Mouse (Mus musculus) forebrain, embryonic 15.5 days (tissue): ENCODE results near the gene Cyp2b9. TPM values are rescaled to one million over a fixed set of nuclear protein-coding genes. Genes with fewer than 3 reads are reported as not detected.
"Not testable (repeated sequence)": the region's sequence is repeated elsewhere in the genome, so short reads cannot be mapped to it uniquely, and the experiment has no call there.

ENCODE experiments used
- ATAC-seq: fragments of 200-750 bp; cut with Nextera tagmentation; replicated peaks from 2 replicates; pipeline ENCODE4 v1.8.0; 2017; ENCODE audit warnings: mild to moderate bottlenecking, moderate TSS enrichment, moderate library complexity
- H3K27ac ChIP-seq: fragments of 300-500 bp; sonication (generic); replicated peaks from 2 replicates; pipeline ENCODE4 v1.5.1; 2015; ENCODE audit warnings: mild to moderate bottlenecking, inconsistent platforms
- H3K27me3 ChIP-seq: fragments of 300-500 bp; sonication (generic); 2 replicates; pipeline ENCODE4 v1.6.1; 2015; ENCODE audit warnings: inconsistent platforms
- H3K36me3 ChIP-seq: fragments of 300-500 bp; sonication (generic); 2 replicates; pipeline ENCODE4 v1.6.1; 2015; ENCODE audit warnings: mild to moderate bottlenecking, inconsistent platforms
- H3K4me1 ChIP-seq: fragments of 300-500 bp; sonication (generic); 2 replicates; pipeline ENCODE4 v1.6.1; 2015; ENCODE audit warnings: inconsistent platforms
- H3K4me2 ChIP-seq: fragments of 300-500 bp; sonication (generic); replicated peaks from 2 replicates; pipeline ENCODE4 v1.6.1; 2015; ENCODE audit warnings: mild to moderate bottlenecking, inconsistent platforms
- H3K4me3 ChIP-seq: fragments of 300-500 bp; sonication (generic); 2 replicates; pipeline ENCODE4 v1.5.1; 2015; ENCODE audit warnings: mild to moderate bottlenecking, inconsistent platforms
- H3K9ac ChIP-seq: fragments of 300-500 bp; sonication (generic); replicated peaks from 2 replicates; pipeline ENCODE4 v1.6.1; 2015; ENCODE audit warnings: mild to moderate bottlenecking, inconsistent platforms
- H3K9me3 ChIP-seq: fragments of 300-500 bp; sonication (generic); 2 replicates; pipeline ENCODE4 v1.6.1; 2016; ENCODE audit warnings: inconsistent platforms
- WGBS: fragments of 180-500 bp; shearing (Covaris S2); methylation state at CpG from one replicate; pipeline ENCODE4 v1.1.7; 2015; ENCODE audit warnings: mixed read lengths; 5-methylcytosine and 5-hydroxymethylcytosine counted together
- polyA plus RNA-seq: library from polyadenylated mRNA; unstranded; fragments of >200 nt; fragmentation: Nextera tagmentation; extraction: Ambion mirVana; gene quantifications from 2 replicates; pipeline ENCODE4 v1.2.1, GENCODE M21; 2015

Cyp2b9 gene
- not detected in 2 replicates for polyA plus RNA-seq

DNA sequence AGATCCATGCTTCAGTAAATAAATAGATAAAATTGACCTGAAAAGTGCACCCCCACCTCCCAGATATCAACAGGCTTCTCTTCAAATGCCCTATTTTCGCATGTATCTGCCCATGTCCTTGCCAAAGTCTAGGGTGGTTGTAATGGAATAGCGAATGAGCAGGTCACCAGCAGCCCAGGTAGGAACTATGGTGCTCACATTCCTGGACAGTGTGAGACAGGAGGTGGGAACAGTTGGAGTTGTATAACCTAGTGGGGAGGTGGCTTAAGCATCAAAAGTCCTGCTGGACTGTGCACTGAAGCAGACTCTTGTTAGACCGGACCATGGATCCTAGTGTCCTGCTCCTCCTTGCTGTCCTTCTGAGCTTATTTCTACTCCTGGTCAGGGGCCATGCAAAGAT lies at the start of gene Cyp2b9:
TSS of gene Cyp2b9 (plus strand) at position 301 of the 400 bp plus-strand sequence.
- ATAC-seq, H3K9me3 ChIP-seq, H3K36me3 ChIP-seq, H3K4me3 ChIP-seq, H3K27me3 ChIP-seq, H3K4me2 ChIP-seq, H3K27ac ChIP-seq, H3K4me1 ChIP-seq, H3K9ac ChIP-seq: not testable (repeated sequence)
- WGBS = 83% methylated on average over 3 of the region's 3 CpGs

GRCm38 (mm10) chr7:26139623-26140022 lies 33.6 kb upstream of the Cyp2b9 start:
- not testable (repeated sequence) for H3K4me1 ChIP-seq, H3K4me3 ChIP-seq, ATAC-seq, H3K9ac ChIP-seq, H3K36me3 ChIP-seq, H3K27me3 ChIP-seq, H3K9me3 ChIP-seq, H3K4me2 ChIP-seq, H3K27ac ChIP-seq
- no CpG with 5 or more reads among the region's 2 CpGs for WGBS

DNA sequence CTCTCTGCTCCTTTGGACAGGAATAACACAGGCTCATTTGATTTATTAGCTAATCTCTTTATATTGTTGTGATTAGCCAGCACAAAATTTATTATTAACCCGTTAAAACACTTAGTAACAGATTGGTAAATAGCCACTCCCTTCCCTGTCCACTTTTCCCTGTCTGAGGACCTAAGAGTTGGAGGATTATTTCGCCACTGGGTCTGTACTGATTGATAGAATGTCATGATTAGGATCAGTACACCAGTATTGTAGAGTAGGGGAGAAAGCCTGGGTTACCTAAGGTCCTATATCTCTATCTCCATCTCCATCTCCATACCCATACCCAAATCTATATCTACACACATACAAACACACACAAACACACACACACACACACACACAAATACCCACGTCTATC lies 29.6 kb upstream of the Cyp2b9 start:
- not testable (repeated sequence) for ATAC-seq, H3K36me3 ChIP-seq, H3K27me3 ChIP-seq, H3K27ac ChIP-seq, H3K4me2 ChIP-seq, H3K9ac ChIP-seq, H3K4me3 ChIP-seq, H3K9me3 ChIP-seq, H3K4me1 ChIP-seq
- WGBS = 83% methylated on average over 1 of the region's 3 CpGs

DNA sequence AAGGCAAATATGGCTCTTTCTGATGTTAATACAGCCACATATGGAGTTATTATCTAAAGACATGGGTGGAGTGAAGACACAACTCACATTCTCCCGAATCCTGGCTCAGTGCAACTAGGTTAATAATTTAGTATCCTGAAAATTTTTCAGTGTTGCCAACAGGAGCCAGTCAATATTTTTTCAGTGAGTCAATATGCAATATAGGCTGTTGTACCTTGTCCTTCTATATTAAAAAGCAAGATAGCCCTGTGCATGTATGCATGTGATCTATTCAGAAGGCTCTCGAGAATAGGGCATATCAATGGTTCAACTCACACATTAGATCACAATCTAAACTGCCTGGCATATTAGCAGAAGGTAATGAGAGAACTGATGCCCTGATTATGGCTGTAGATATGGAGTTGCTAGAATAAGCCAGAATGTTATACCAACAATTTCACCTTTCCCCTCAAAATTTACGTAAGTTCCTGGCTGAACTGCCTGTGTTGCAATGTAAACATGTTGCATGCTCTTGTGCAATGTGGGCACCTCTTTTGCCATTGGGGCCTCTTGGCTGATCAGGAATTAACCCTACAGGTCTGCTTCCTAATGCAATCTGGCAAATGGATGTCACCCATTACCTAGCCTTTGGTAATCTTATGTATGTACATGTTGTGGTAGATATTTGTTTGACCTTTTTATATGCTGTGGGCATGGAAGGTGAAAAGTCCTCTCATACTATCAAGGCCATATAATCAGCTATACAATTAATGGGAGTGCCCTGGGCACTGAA lies 4.3 kb upstream of the Cyp2b9 start:
- H3K27me3 ChIP-seq, H3K4me1 ChIP-seq, H3K4me2 ChIP-seq, H3K9ac ChIP-seq, H3K4me3 ChIP-seq, H3K27ac ChIP-seq, ATAC-seq, H3K9me3 ChIP-seq, H3K36me3 ChIP-seq: not testable (repeated sequence)
- 83% methylated on average over 3 of the region's 3 CpGs for WGBS

- no peak for ATAC-seq
- Histone ChIP-seq H3K9ac (no peak overlapping the region), H3K4me1 (no peaks in the 10 kb centered on the region), H3K27me3 (no peaks in the 10 kb centered on the region), H3K4me3 (no peak overlapping the region), H3K27ac (no peak overlapping the region), H3K9me3 (peaks cover 20% of the 10 kb centered on the region), H3K4me2 (no peak overlapping the region), H3K36me3 (no peaks in the 10 kb centered on the region)
- WGBS = 25% methylated on average over 2 of the region's 2 CpGs
These were observed 27.9 kb downstream of the Cyp2b9 start for GRCm38 (mm10) chr7:26201083-26201482.

DNA sequence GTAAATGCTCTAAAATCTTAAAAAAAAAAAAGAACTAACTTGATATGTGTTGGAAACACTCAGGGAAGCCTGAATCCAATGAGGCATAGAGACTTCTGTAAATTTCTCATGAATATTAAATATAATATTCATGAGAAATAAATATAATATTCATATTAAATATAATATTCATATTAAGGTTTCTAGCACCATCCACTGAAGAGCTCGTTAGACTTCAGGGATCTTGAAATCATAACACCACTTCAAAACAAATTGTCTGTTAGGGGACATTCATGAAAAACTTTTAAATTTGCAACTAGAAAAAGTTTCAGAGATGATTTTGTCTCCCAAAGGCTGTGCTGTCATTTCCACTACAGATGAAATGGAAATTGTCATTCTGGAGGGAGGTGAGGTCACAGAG lies 86.8 kb downstream of the Cyp2b9 start, which contains the start of gene Vmn1r184:
TSS of gene Vmn1r184 (plus strand) at position 301 of the 400 bp plus-strand sequence.
- not testable (repeated sequence) for H3K9me3 ChIP-seq, H3K36me3 ChIP-seq

More for the DNA sequence above, 86.8 kb downstream of the Cyp2b9 start, which contains the start of gene Vmn1r184:
- H3K9ac ChIP-seq, H3K4me3 ChIP-seq, H3K27ac ChIP-seq, ATAC-seq, H3K27me3 ChIP-seq, H3K4me2 ChIP-seq, H3K4me1 ChIP-seq: not testable (repeated sequence)
- 68% methylated on average over 1 of the region's 1 CpGs for WGBS

Other genes starting within 250 kb of the Cyp2b9 start
- gene Cyp2b13, start 111.9 kb upstream of the Cyp2b9 start, polyA plus RNA-seq = not detected in 2 replicates
- not detected in 2 replicates for gene Vmn1r184, start 86.9 kb downstream of the Cyp2b9 start, polyA plus RNA-seq
- not detected in 2 replicates for gene Cyp2a4, start 133.8 kb downstream of the Cyp2b9 start, polyA plus RNA-seq
- gene Nlrp9c, start 230.3 kb downstream of the Cyp2b9 start, polyA plus RNA-seq = not detected in 2 replicates